Mouse (Mus musculus): ENCODE data around the gene Ppp5c.

GRCm38 (mm10) chr7:17058071-17058689 is 30.5 kb upstream of the Ppp5c start:
- no peak for TF ChIP-seq POLR2A (IDR thresholded peaks at IDR 0.05; ENCODE audit: control insufficient read depth, low read depth, low read length)
- no peak for TF ChIP-seq CTCF (IDR thresholded peaks at IDR 0.05; ENCODE audit: control insufficient read depth, insufficient read depth, insufficient replicate concordance, low read depth, low read length)

All from testis, adult 2 months (tissue).